Mouse (Mus musculus) heart, adult 2 months (tissue): Measurements from ENCODE around the gene Sbk2.

Source experiments
- EP300 ChIP-seq: fragments of 200-500 bp; IDR thresholded peaks from 2 replicates; pipeline ENCODE4 v1.6.1; 2011; ENCODE audit warnings: low read depth, low read length, control low read depth; ENCODE audit not compliant: insufficient read depth
- POLR2A ChIP-seq: fragments of 200-500 bp; IDR thresholded peaks from 2 replicates; pipeline ENCODE4 v1.6.1; 2011; ENCODE audit warnings: mild to moderate bottlenecking, low read depth, low read length, control low read depth; ENCODE audit not compliant: insufficient read depth

DNA sequence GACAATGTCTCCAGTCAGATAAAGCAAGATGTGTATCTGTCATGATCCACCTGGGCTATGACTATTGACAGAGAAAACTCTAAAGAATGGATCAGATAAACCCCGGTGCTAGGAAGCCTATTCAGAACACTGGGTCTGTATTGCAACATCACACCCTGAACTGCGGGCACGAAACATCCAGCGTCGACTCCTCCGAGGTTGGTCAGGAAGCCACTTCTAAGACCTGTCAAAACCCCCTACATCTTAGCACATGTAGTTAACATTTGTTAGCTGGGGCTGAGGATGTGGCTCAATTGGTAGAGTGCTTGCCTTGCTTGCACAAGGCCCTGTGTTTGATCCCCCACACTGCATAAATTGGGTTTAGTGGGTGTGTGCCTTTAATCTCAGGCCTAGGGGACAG, 15.8 kb downstream of the Sbk2 start:
- no peak for TF ChIP-seq EP300
- no peak for TF ChIP-seq POLR2A
